Mouse (Mus musculus): ENCODE results near the gene Map3k5.

DNA sequence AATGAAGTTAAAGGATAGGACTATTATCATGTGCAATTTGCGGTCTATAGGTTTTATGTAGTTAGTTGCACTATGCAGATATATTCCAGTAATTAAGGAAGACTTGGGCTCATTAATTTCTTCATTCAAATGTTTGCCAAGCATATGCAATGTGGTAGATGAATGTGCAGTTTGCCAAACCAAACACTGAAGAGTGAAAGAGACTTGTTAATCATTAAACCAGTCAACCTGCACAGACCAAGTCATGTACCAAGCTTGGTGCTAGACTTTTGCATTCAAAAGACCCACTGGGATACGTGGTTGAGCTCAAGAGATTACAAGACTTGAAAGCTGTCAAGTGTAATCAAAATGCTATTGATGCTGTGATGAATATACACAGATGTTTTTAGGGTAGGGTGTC, 26.2 kb upstream of the Map3k5 start:
- TF ChIP-seq CTCF (IDR thresholded peaks at IDR 0.05; ENCODE audit: borderline replicate concordance, insufficient read depth, low read depth, low read length) (no peak), POLR2A (IDR thresholded peaks at IDR 0.05; ENCODE audit: borderline replicate concordance, insufficient read depth, low read length) (no peak)

All from cerebellum, adult 2 months (tissue).